Mouse (Mus musculus): Measurements from ENCODE around the gene Cnot3. TPM values are rescaled to one million over a fixed set of nuclear protein-coding genes. Genes with fewer than 3 reads are reported as not detected.
A peak's percentile ranks its signal among the peaks of the same experiment; 100 is the strongest.

Cnot3 gene
- polyA plus RNA-seq, 1 experiment from 2014 or later, result 79.8 TPM

GRCm38 (mm10) chr7:3646641-3647040 is 1.6 kb downstream of the Cnot3 start:
- no peak for ATAC-seq (ENCODE audit: insufficient read depth)
- H3K36me3 ChIP-seq (ENCODE audit: insufficient read depth), result peaks cover 32% of the 10 kb centered on the region
- WGBS, result 58% methylated on average over 4 of the region's 4 CpGs
- no peak for DNase-seq
- H3K27ac ChIP-seq (ENCODE audit: low read depth), result no peak overlapping the region
- no peaks in the 10 kb centered on the region for H3K9me3 ChIP-seq (ENCODE audit: low read depth, low read length)
- no peaks in the 10 kb centered on the region for H3K27me3 ChIP-seq (ENCODE audit: insufficient read depth, low read length)
- H3K9ac ChIP-seq, result peak overlapping the region; percentile 99
- no peak for TF ChIP-seq CTCF (IDR thresholded peaks at IDR 0.05; ENCODE audit: low read depth)
- H3K4me1 ChIP-seq (ENCODE audit: insufficient read depth), result peaks cover 15% of the 10 kb centered on the region
- peak overlapping the region; percentile 83 for H3K4me2 ChIP-seq
- H3K4me3 ChIP-seq (ENCODE audit: low read depth, low read length), result peak overlapping the region; percentile 99

- H3K9ac ChIP-seq, result no peak overlapping the region
- no peak overlapping the region for H3K4me3 ChIP-seq (ENCODE audit: low read depth, low read length)
- DNase-seq (no peak), ATAC-seq (ENCODE audit: insufficient read depth) (no peak)
- TF ChIP-seq CTCF (IDR thresholded peaks at IDR 0.05; ENCODE audit: low read depth), result no peak
- no peaks in the 10 kb centered on the region for H3K9me3 ChIP-seq (ENCODE audit: low read depth, low read length)
- H3K36me3 ChIP-seq (ENCODE audit: insufficient read depth), result peaks cover 100% of the 10 kb centered on the region
- H3K27me3 ChIP-seq (ENCODE audit: insufficient read depth, low read length), result no peaks in the 10 kb centered on the region
- WGBS, result 77% methylated on average over 4 of the region's 4 CpGs
- H3K4me2 ChIP-seq, result no peak overlapping the region
- no peaks in the 10 kb centered on the region for H3K4me1 ChIP-seq (ENCODE audit: insufficient read depth)
- H3K27ac ChIP-seq (ENCODE audit: low read depth), result no peak overlapping the region
These were observed 11.9 kb downstream of the Cnot3 start for GRCm38 (mm10) chr7:3656966-3657365.

GRCm38 (mm10) chr7:3658578-3658977 is 13.5 kb downstream of the Cnot3 start:
- no peak overlapping the region for H3K4me2 ChIP-seq
- TF ChIP-seq CTCF (IDR thresholded peaks at IDR 0.05; ENCODE audit: low read depth), result no peak
- no peaks in the 10 kb centered on the region for H3K4me1 ChIP-seq (ENCODE audit: insufficient read depth)
- DNase-seq (no peak), ATAC-seq (ENCODE audit: insufficient read depth) (no peak)
- 96% methylated on average over 14 of the region's 14 CpGs for WGBS
- no peaks in the 10 kb centered on the region for H3K9me3 ChIP-seq (ENCODE audit: low read depth, low read length)
- peaks cover 99% of the 10 kb centered on the region for H3K36me3 ChIP-seq (ENCODE audit: insufficient read depth)
- no peaks in the 10 kb centered on the region for H3K27me3 ChIP-seq (ENCODE audit: insufficient read depth, low read length)
- H3K9ac ChIP-seq, result no peak overlapping the region
- H3K27ac ChIP-seq (ENCODE audit: low read depth), result no peak overlapping the region
- no peak overlapping the region for H3K4me3 ChIP-seq (ENCODE audit: low read depth, low read length)

- Histone ChIP-seq H3K9ac (peak overlapping the region; percentile 69), H3K27ac (ENCODE audit: low read depth) (peak overlapping the region; percentile 74), H3K4me1 (ENCODE audit: insufficient read depth) (0 out of 2 replicates have a peak, but pooled peaks cover 3% of the 10 kb centered on the region), H3K4me3 (ENCODE audit: low read depth, low read length) (peak overlapping the region; percentile 59), H3K4me2 (peak overlapping the region; percentile 82), H3K36me3 (ENCODE audit: insufficient read depth) (peaks cover 40% of the 10 kb centered on the region), H3K27me3 (ENCODE audit: insufficient read depth, low read length) (no peaks in the 10 kb centered on the region), H3K9me3 (ENCODE audit: low read depth, low read length) (no peaks in the 10 kb centered on the region)
- ATAC-seq (ENCODE audit: insufficient read depth) (peak; percentile 28), DNase-seq (peak; percentile 38)
- 29% methylated on average over 15 of the region's 15 CpGs for WGBS
- TF ChIP-seq CTCF (IDR thresholded peaks at IDR 0.05; ENCODE audit: low read depth), result no peak
These were observed 19.6 kb downstream of the Cnot3 start for GRCm38 (mm10) chr7:3664524-3665214.

- H3K4me1 ChIP-seq (ENCODE audit: insufficient read depth), result 0 out of 2 replicates have a peak, but pooled peaks cover 3% of the 10 kb centered on the region
- no peak for TF ChIP-seq CTCF (IDR thresholded peaks at IDR 0.05; ENCODE audit: low read depth)
- H3K9me3 ChIP-seq (ENCODE audit: low read depth, low read length), result no peaks in the 10 kb centered on the region
- no peaks in the 10 kb centered on the region for H3K27me3 ChIP-seq (ENCODE audit: insufficient read depth, low read length)
- H3K9ac ChIP-seq, result peak within 1 kb of the TSS; percentile 69
- DNase-seq (peak; percentile 99), ATAC-seq (ENCODE audit: insufficient read depth) (peak; percentile 99)
- H3K27ac ChIP-seq (ENCODE audit: low read depth), result peak within 1 kb of the TSS; percentile 89
- peak within 1 kb of the TSS; percentile 82 for H3K4me2 ChIP-seq
- H3K4me3 ChIP-seq (ENCODE audit: low read depth, low read length), result peak within 1 kb of the TSS; percentile 59
- peaks cover 32% of the 10 kb centered on the region for H3K36me3 ChIP-seq (ENCODE audit: insufficient read depth)
- 2% methylated on average over 45 of the region's 45 CpGs for WGBS
These were observed 20.4 kb downstream of the Cnot3 start, which contains the start of gene Leng1 for GRCm38 (mm10) chr7:3665215-3666114. TSS of gene Leng1 (minus strand) at chr7:3665840.

- Histone ChIP-seq H3K27me3 (ENCODE audit: insufficient read depth, low read length) (no peaks in the 10 kb centered on the region), H3K36me3 (ENCODE audit: insufficient read depth) (peaks cover 17% of the 10 kb centered on the region), H3K4me3 (ENCODE audit: low read depth, low read length) (no peak overlapping the region), H3K4me1 (ENCODE audit: insufficient read depth) (0 out of 2 replicates have a peak, but pooled peaks cover 3% of the 10 kb centered on the region), H3K9ac (no peak overlapping the region), H3K4me2 (peak overlapping the region; percentile 82), H3K27ac (ENCODE audit: low read depth) (no peak overlapping the region), H3K9me3 (ENCODE audit: low read depth, low read length) (no peaks in the 10 kb centered on the region)
- no peak for ATAC-seq (ENCODE audit: insufficient read depth)
- 11% methylated on average over 14 of the region's 14 CpGs for WGBS
- DNase-seq, result peak; percentile 40
- peak; percentile 29 for TF ChIP-seq CTCF (IDR thresholded peaks at IDR 0.05; ENCODE audit: low read depth)
These were observed 21.9 kb downstream of the Cnot3 start for GRCm38 (mm10) chr7:3666921-3667391.

Data from lung, embryonic 14.5 days (tissue).